Mouse (Mus musculus) kidney, postnatal 25 days (tissue): ENCODE results near the gene Lmf1.
A peak's percentile ranks its signal among the peaks of the same experiment; 100 is the strongest.

ENCODE experiments used
- DNase-seq, 2 experiments: peaks; one replicate each; pipeline ENCODE4 v3.0.0; 2021; ENCODE audit warnings: mixed read lengths in 2 of 2

Gene Lmf1

DNA sequence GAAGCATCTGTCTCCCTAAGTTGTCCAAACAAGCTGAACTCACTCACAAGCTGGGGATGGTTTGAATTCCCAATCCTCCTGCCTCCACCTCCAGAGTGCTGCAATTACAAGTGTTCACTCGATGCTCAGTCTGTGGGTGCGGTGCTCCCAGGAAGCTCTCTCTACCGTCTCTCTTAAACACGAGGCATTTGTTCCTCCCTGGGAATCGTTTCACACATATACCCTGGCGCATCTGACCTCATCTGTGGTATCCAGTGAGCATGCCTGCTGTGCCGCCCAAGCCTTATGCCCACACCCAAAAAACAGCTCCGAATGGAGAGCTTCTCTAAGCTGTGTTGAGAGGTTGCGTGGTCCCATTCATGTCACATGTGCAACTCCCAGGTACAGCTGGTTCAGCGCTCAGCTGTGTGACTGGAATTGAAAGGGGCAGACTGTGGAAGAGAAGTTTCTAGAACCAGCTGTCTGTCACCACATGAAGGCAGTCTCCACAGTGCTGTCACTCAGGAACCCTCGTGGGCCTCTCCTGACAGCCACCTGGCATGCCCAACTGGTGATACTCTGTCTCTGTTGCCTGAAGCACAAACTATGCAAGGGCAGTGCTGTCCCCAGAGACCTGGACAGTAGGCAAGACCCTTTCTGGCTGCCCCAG, 29.4 kb downstream of the Lmf1 start:
- DNase-seq, result no peak

DNA sequence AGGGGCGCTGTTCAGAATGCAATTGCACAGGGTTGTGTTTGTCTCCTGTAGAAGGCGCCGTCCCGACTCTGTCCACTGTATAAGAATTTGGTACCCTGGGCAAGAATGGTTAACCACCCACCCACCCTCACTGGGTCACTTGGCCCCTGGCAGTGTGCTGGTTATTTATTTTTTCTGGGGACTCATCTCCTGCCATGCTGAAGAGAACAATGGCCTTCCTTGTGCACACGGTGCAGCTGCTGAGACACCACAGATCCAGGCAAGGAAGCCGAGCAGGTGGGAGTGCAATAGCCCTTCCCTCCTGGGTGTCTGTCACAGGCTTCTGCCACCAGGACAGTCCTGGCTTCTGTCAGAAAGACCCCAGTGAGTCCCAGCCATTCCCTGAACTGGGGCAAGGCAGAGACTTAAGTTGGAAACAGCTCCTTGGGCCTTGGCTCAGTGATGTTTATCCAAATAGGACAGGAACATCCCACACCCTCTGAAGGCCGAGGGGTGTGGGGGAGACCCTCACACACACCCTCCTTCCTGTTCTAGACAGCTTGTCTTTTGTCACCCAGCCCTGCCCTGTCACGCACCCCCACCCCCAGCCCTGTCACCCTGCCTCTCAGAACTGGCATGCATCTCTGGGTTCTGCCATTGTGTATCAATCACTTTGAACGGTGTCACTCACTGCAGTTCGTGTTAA, 30.1 kb downstream of the Lmf1 start:
- no peak for DNase-seq

DNA sequence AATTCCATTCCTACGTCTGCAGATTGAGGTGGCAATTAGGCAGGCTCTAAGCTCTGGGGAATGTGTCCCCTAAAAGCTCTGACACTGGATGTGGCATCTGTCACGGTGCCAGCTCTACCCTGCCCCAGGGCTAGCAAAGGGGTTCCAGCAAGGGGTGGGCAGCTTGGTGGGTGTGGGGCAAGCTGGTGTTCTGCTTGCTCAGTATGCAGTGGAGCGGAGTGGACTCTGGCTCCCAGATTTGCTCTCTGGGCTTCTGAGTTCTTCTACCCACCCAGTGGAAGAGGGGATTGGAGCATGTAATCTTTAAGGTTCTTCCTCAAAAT, 30.6 kb downstream of the Lmf1 start:
- DNase-seq, result no peak

DNA sequence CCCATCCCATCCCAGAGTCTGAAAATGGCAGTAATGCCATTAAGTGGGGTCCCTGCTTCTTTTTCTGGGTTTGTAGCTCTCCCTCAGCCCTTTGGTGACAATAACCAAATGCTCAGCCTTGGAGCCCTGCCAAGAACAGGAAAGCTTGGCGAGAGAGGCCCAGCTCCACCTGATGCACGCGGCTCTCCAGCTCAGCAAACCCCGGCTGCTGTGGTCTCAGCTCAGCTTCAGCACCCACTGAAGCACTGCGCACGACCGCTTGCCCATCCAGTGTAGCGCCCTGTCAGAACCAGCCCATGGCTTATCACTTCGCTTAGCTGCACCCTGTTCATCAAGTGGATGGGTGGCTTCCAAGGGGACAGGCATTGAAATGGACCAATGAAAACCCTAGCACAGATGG, 31.3 kb downstream of the Lmf1 start:
- DNase-seq, result peak in 1 of 2 experiments; percentile 38

DNA sequence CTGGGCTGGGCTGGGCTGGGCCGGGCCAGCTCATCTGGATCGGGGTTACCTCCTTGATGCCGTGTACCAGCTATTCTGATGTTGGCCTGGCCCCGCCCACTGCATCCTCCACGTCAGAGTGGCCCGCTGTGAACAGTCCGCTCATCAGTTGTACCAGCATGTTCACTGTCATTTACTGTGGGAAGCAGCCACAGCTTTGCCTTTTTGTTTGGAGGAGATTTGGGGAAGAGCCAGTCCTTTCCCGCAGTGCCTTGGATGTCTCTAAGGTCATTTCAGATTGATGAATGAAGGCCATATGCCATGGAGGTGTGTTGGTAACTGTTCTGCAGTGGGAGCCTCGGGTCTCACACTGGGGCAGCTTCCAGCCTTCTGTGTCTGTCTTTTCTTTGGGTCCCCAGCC, 33.7 kb downstream of the Lmf1 start:
- no peak for DNase-seq

DNA sequence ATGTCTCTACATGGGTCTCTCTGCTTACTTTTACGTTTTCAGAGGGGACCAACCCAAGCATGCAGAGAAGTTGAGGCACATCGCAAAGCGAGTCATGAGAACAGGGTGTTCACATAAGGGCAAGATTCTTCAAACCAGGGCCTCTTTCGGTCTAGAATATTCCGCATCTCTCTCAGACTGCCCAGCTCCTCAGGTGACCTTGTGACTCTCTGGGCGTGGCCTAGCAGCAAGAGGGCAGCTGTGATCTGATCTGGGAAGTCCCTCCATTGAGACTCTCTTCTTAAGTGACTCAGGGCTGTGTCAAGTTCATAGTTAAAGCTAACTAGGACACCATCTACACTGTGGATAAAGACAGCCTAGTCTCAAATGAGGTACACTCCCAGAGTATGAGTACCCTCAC, 34.4 kb downstream of the Lmf1 start:
- no peak for DNase-seq

DNA sequence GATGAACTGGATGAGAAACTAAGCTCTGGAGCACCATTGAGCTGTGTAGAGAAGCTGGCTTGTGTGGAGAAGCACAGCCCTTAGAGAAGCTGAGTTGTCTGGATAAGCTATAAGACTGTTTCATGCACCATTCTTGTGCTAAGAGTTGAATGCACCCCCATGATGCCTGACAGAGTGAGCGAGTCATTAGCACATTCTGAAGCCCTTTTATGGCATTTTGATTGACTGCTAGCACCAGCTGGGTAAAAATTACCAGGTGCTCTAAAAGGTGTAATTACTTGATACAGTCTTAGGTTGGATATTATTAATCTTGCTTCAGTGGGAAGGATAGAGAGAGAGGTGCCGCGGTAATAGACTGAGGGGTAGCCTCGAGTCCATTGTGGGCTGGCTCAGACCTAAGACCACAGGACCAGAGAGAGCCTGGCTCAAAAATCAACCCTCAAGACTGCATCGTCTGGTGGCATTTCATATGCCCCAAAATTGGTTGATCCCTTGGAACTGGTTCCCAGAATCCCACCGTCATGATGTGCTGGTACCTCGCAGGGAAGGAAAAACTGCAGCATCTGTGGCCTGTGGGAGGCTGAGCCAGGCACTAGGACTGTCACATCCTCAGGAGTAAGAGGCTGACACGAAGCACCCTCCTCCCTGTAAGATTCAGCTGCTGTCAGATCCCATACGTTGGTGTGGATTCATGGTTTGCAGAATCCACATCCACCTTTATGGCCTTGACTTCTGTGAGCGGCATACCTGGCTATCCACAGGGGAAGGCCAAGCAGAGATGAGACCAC, 36.0 kb downstream of the Lmf1 start:
- DNase-seq, result no peak

DNA sequence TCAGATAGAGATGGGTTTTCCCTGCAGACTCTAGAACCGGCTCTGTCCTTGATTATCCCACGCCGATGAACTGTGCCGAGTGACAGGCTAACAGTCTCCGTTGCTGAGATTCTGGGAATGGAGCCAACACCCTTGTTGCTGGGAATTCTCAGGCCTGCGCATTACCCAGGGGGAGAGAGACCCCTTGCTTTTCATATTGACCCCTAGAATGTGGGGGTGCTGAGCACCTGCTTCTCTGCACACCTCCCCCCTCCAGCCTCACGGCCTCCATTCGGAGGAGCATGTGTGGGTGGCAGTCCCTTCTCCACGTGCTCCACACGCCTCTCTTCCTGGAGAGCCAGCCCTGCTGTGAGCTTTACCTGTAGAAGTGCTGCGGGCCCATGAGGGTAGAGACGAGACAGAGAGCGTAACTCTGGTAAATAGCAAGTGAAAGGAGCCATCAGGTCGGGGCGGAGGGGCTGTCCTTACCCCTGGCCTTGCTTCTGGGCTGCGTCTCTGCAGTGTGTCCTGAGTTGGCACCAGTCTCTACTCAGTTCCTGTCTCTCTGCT, 39.7 kb downstream of the Lmf1 start:
- DNase-seq, result no peak

DNA sequence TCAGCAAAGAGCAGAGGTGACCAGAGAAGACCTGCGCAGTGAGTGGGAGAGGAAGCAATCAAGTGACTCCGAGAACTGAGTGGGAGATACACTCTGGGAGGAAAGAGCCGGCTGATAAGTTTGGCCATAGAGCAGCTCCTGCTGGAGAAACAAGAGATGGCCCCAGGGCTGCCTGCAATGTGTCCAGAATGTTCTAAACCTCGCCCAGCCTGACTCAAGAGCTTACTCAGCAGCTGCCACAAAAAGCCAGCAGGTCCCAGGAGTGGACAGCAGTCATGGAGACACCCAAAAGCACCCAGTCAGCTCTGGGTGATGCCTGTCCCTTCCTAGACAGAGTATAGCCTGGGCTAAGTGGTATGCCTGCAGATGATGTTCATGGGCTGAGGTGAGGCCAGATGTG, 44.6 kb downstream of the Lmf1 start:
- no peak for DNase-seq

DNA sequence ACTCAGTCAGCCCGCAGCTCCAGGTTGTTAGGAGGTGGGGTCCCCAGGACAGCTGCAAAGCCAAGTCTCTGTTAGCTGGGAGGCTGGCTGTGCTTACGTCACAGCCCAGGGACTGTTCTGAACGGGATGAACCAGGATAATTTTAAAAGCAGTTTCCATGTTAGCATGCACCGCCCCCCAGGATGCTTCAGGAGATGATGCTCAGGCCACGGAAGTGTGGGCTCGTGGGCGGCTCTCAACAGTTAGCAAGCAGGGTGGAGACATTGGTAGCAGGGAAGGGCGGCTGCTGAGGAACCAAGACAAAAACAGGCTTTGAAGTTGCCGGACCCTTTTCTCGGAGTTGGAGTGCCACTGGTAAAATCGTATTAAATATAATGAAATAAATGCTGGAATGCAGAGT, 45.0 kb downstream of the Lmf1 start:
- DNase-seq, result no peak

DNA sequence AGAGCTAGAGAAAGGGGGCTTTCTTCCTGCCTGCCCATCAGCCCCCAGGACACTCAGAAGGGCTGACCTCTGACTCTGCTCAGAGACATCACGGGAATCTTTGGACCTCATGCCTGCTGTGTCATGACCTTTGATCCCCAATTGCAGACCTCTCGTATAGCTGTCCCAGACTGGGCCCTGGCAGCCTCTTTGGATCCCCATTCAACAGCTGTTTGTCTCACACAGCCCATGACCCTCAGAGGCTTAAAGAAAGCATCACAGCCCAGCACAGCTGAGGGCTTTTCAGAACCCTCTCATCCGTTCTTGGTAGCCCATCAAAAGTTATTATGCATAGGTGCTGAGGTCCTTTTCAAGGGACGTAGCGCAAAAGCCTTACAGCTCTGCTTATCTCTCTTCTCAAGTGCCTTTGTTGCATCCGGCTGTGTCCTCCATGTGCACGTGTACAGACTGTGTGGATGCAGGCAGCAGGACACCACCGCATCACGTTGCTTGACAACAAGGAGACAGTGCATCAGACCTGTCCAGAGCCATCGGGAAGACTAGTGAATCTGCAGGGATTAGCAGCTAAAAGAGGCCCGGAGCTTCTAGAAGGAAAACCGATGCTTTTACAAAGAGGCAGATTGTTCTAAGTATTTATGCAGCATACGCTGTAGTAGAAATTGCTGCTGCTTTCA, 45.7 kb downstream of the Lmf1 start:
- DNase-seq, result no peak

DNA sequence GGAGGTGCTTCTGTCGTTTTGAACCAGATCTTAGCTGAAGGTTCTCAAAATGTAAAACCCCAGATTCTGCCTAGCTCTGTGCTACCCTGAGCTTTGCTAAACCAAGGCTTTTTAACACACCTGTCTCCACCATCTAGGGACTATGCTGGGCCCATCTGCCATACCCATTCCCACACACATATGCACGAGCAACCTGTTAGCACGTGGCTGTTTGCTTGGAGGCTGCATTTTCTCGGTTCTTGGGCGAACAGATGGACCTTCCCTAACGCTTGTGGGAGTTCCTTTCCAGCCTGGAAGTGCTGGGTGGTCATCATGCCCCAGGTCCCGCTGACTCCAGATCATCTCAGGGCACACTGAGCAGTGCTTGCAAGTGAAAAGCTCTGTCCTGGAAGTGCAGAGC, 46.4 kb downstream of the Lmf1 start:
- DNase-seq, result no peak

DNA sequence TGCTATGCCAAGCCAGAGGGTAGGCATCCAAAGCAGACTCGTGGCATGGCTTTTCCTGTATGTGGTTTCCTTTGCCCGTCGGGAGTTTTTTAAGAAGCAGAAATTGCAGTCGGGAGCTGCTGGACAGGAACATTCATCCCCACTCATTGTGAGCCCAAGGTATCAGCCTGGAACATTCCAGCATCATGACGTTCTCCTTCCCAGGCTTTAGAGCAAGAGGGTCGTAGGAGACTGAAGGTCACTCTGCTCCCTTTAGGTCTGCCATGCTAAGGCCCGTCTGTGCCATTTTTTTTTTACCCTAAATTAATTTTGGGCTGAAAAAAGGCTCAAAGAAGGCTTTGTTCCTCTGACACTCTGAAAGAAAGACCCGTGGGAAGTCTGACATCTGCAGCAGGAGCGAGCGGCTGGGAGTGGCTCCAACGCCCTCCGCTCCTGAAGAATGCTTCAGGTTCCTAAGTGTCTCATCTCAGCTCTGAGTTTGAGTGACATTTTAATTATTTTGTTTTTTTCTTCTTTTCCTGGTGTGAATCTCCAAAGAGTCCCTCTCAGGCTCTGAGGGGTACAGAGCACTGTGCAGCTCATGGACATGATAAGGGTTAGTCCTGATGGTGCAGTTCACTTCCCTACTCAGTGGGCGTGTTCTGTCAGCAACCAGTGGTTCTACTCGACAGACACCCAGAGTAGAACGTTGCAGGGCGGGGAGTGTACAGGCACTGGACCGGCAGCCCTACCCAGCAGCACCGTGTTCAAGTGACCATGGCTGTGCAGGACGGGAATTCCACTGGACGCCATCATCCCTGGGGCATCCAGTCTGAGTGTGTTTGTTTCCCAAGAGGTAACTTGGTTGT, 47.5 kb downstream of the Lmf1 start:
- DNase-seq, result no peak

DNA sequence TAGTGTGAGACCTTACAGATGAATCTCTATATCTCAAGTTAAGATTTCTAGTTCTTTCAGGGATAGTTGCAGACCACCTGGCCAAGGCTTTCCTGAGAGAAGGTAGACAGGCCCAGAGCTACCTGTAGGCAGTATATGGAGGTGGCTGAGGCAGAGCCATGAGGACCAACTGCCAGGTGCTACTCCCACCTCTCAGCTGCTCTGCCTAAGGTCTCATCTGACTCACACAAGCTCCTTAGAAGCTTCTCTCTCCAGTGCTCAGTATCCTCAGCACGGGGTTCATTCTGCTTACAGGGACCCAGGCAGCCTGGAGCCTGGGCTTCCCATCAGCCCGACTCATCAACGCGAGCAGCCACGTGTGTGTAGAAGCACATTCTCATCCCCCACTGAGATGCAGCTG, 51.4 kb downstream of the Lmf1 start:
- no peak for DNase-seq

DNA sequence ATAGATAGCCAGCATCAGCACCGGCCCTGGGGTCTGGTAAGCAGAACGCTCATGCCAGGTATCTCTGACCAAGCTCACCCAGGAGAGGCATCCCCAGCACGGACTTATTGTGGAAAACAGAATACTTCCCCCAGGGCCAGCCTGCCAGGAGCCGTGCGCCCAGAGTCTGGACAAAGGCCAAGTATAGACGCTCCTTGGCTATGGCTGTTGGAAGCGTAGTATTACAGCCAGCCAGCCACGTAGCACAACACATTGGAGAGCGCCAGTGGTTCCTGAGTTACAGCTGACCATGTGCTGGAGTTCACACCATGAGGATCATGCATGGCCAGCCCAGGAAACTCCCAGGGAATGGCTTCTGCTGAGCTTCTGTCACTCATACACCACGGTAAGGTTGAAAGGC, 55.2 kb downstream of the Lmf1 start:
- DNase-seq, result no peak

DNA sequence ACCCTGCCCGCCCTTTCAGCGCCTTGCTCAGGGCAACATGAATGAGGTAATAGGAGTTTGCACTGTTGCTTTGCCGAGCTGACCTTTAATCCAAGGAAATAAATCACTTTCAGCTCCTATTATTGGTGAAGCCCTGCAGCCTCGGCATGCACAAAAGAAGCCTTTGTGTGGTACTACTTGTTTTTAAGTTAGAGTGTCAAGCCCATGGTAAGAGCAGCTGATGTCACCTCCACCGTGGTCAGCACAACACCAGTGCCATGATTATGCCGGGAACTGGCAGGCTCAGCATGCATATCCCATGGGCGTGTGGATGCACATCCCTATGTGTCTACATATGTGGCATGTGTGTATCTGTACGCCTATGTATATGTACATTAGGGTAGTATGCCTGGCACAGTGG, 56.5 kb downstream of the Lmf1 start:
- no peak for DNase-seq

DNA sequence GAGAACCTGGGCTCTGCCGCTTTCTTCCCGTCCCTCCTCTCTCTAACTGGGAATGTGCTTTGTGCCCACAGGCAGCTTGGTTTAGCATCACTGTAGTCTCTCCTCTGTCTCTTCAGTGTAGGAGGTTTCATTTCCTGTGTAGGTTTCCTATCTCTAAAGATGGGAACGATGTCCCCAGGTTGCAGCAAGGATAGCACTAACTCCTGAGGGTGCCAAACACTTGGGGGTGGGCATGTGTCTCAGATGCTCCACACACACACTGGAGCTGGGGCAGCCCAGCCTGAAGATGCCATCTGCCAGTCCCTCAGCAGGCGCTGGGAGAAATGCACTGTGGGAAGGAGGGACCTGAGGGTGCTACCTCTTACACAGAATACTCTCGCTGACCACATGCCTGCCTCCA, 56.9 kb downstream of the Lmf1 start:
- no peak for DNase-seq

DNA sequence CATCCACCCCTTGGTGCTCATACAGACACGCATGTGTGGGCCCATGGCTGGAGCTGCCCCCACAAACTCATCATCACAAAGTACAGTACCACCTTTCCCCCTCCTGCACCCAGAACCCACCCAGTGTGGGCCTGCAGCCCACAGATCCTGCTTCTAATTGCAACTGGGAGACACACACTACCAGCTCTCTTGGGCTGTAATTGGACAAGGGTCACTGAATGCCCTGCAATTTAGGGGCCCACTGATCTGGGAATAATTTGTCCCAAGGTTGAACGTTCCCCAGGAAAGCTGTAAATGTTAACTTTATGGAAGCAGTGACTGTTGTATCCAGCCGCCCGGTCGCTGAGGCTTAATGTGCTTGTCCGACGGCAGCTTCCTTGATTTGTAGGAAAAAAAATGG, 59.1 kb downstream of the Lmf1 start:
- DNase-seq, result no peak

DNA sequence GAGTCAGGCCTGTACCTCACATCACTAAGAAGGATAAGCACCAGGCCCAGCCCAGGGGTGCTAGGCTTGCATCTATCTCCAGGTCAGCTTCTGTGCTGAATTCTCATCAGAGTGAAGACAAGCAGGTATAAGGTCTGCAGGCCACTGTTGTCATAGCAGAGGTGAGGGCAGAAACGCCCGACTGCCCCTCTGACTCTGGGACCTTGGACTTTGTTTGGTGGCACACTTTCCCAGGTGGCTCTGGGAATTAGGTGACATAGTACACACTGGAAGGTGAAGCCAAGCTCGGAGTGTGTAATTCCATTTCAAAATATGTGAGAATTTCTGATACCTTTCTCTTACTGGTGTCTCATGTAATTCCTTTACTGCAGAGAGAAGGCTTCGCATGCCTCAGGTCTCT, 59.6 kb downstream of the Lmf1 start:
- no peak for DNase-seq

DNA sequence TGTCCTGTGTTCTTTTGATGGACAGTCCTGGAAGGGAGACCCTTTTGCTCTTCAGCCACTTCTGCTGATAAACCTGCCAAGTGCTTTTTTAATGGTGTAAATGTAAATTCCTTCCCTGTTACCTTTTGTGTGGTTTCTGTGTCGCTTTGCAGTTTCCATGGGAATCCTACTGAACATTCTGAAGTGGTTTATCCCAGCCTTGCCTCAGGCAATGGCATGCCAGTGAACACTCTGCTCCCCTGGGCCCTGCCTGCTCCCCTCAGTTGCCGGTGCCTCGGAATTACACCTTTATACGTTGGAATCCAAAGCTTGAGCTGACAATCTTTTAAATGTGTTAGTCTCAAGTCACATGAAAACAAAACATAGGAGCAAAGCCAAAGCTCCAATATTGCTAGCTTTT, 62.1 kb downstream of the Lmf1 start:
- no peak for DNase-seq

DNA sequence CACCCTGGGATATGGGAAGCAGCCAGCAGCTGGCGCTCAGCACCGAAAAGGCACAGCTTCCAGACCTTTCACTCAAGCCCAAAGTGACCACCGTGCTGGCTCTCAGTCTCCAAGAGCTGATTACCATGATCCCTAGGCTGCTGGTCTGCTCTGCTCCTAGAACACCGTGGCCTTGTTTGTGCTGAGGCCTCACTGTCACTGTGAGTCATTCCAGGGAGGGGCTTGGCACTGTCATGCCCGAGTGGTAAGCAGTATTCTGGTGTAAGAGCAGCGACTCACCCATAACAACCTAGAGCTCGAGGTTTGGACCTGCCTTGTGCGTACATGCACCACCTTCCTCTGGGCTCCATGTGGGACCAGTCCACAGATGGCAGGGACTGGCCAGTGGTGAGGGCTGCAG, 63.1 kb downstream of the Lmf1 start:
- DNase-seq, result no peak

DNA sequence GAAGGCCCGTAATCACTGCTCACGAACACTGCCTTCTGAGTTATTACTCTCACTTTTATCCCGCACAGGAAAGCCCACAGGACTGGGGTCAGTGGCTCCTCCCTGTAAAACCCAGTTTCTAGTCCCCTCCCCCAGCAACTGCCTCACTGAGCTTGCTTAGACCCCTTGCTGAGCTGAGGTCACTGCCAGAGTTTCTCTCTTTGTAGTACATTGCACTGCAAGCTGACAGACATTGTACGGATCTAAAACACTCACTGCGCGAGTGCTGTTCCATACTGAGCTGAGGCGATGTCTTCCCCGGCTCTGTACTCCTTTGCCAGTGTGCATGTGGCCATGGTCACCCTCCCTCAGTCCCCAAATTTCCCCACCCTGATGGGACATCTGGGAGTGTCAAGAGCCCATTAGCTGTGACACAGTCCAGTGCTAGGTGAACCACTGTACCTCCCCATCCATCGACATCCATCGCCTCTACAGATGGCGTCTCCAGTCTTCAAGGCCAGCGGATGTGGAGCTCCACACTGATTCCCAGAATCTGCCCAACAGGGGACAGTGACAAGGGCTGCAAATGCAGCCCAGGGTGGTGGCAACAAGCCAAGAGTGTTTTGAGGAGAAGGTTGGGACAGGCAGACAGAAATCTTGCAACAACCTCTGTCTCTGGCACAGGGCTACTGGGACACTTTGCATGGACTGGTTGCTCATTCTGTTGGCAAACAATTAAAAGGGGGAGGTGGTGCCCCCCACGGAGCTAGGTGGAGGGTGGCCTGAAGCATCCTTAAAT, 64.8 kb downstream of the Lmf1 start:
- DNase-seq, result no peak
